Mouse (Mus musculus): ENCODE data around the gene Klc1.

DNA sequence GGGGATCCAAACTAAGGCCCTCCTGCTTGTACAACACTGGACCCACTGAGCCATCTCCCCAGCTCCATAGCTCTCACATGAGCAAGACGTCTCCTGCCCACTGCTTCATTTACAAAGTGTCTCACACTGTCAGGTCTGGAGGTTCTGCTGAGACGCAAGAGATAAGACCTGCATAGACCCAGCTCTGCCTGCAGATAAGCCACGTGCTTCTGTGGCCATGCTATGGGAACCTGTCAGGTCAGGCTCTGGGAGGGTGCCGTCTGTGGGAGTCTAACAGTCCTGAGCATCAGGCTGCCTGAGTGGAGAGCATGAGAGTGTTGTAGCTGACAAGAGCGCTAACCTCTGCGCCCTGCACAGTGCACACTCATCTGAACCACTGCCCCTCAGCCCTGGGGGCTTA, 28.4 kb downstream of the Klc1 start:
- no peak for TF ChIP-seq CTCF (IDR thresholded peaks at IDR 0.05; ENCODE audit: low read depth)
- TF ChIP-seq EP300 (IDR thresholded peaks at IDR 0.05; ENCODE audit: low read depth): no peak

Data from heart, postnatal 0 days (tissue).